Mouse (Mus musculus) heart, embryonic 16.5 days (tissue): ENCODE data around the gene Hist1h4m. TPM values are rescaled to one million over a fixed set of nuclear protein-coding genes. Genes with fewer than 3 reads are reported as not detected.
"Not testable (repeated sequence)": the region's sequence is repeated elsewhere in the genome, so short reads cannot be mapped to it uniquely, and the experiment has no call there.

Source experiments
- ATAC-seq: fragments of 200-750 bp; cut with Nextera tagmentation; replicated peaks from 2 replicates; pipeline ENCODE4 v1.8.0; 2017; ENCODE audit warnings: moderate number of reproducible peaks; ENCODE audit not compliant: insufficient read depth, low FRiP score; ENCODE audit errors: extremely low read depth
- H3K27ac ChIP-seq: fragments of 300-500 bp; sonication (generic); 2 replicates; pipeline ENCODE4 v1.5.1; 2014; ENCODE audit warnings: mild to moderate bottlenecking, low read length, control low read depth, moderate library complexity
- H3K27me3 ChIP-seq: fragments of 300-500 bp; sonication (generic); 2 replicates; pipeline ENCODE4 v1.6.1; 2014; ENCODE audit warnings: low read length, mixed read lengths; ENCODE audit not compliant: control insufficient read depth, insufficient read depth
- H3K36me3 ChIP-seq: fragments of 300-500 bp; sonication (generic); 2 replicates; pipeline ENCODE4 v1.6.1; 2014; ENCODE audit not compliant: control insufficient read depth, insufficient read depth
- H3K4me1 ChIP-seq: fragments of 300-500 bp; sonication (generic); 2 replicates; pipeline ENCODE4 v1.6.1; 2014; ENCODE audit warnings: low read length, mixed read lengths; ENCODE audit not compliant: control insufficient read depth, insufficient read depth
- H3K4me2 ChIP-seq: fragments of 300-500 bp; sonication (generic); 2 replicates; pipeline ENCODE4 v1.6.1; 2014; ENCODE audit warnings: low read depth, mild to moderate bottlenecking, control low read depth, low read length
- H3K4me3 ChIP-seq: fragments of 300-500 bp; sonication (generic); 2 replicates; pipeline ENCODE4 v1.5.1; 2014; ENCODE audit warnings: mild to moderate bottlenecking, control low read depth, low read length
- H3K9ac ChIP-seq: fragments of 300-500 bp; sonication (generic); 2 replicates; pipeline ENCODE4 v1.6.1; 2014; ENCODE audit warnings: low read length, control low read depth
- H3K9me3 ChIP-seq: fragments of 300-500 bp; sonication (generic); replicated peaks from 2 replicates; pipeline ENCODE4 v1.6.1; 2016; ENCODE audit warnings: low read length; ENCODE audit not compliant: control insufficient read depth
- WGBS: fragments of 180-500 bp; shearing (Covaris S2); extraction: QIAGEN DNeasy Blood & Tissue Kit; methylation state at CpG from one replicate; pipeline ENCODE4 v1.1.7; 2014; 5-methylcytosine and 5-hydroxymethylcytosine counted together
- polyA plus RNA-seq: library from polyadenylated mRNA; unstranded; fragments of >200 nt; fragmentation: Nextera tagmentation; extraction: Ambion mirVana; gene quantifications from 2 replicates; pipeline ENCODE4 v1.2.1, GENCODE M21; 2015

Hist1h4m gene
- polyA plus RNA-seq, 1 experiment from 2014 or later = not detected

DNA sequence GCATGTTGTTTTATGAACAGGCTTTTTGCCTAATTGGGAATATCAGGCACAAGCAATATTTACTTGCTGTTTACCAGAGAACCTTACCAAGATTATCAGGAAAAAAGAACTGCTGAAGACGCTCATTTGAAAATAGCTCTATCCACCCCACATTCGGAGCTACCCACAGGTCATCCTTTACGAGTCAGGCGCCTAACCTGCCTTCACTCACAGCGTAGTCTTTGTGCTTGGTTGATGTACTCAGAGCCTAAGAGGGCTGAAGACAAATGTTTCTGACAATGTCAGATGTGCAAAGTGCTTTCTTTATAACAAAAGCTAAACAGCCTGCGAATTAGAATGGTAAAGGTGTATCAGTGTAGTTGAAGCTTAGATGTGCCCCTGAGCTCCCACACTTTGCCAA is 27.2 kb upstream of the Hist1h4m start:
- 51% methylated on average over 6 of the region's 6 CpGs for WGBS
- H3K9ac ChIP-seq = peak overlapping the region; percentile 28

DNA sequence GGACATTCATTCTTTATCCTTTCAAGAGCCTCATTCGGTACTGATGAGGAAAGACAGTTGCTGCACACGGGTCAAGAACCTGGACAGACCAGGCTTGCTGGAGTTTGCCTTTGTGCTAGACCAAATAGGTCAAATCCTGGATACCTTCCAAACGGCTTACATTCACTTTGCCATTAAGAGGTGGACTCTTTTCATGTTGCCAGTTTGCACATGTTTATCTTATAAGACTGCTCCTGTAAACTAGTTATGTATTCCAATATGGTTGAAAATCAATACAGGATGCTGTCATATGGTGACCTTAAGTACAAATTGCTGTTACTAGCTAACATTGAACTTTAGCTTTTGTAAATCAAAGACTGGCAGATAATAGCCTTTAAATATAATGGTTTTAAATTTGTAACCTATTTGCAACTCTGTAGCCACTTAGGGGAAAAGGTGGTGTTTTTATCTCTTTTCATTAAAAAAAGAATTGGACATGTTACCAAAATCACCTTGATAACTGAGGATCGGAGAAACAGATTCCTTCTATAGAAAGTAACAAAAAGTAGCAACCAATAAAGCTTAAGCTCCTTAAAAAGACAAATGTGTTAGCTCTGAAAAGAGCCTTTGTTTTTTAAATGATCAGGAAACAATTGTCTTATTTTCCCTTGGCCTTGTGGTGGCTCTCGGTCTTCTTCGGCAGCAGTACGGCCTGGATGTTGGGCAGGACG is 25.2 kb upstream of the Hist1h4m start:
- 7% methylated on average over 8 of the region's 8 CpGs for WGBS
- H3K27ac ChIP-seq = peak overlapping the region; percentile 82
- peaks cover 29% of the 10 kb centered on the region for H3K4me1 ChIP-seq
- H3K4me2 ChIP-seq = peak overlapping the region; percentile 62
- no peak for ATAC-seq
- peak overlapping the region; percentile 52 for H3K4me3 ChIP-seq
- no peaks in the 10 kb centered on the region for H3K36me3 ChIP-seq
- H3K9me3 ChIP-seq = no peaks in the 10 kb centered on the region
- no peaks in the 10 kb centered on the region for H3K27me3 ChIP-seq
- H3K9ac ChIP-seq = peak overlapping the region; percentile 56

More for the DNA sequence above, 27.2 kb upstream of the Hist1h4m start:
- no peak overlapping the region for H3K4me3 ChIP-seq
- ATAC-seq = no peak
- peak overlapping the region; percentile 49 for H3K27ac ChIP-seq
- no peaks in the 10 kb centered on the region for H3K9me3 ChIP-seq
- H3K4me1 ChIP-seq = peaks cover 30% of the 10 kb centered on the region
- H3K36me3 ChIP-seq = no peaks in the 10 kb centered on the region
- H3K4me2 ChIP-seq = peak overlapping the region; percentile 62
- no peaks in the 10 kb centered on the region for H3K27me3 ChIP-seq

DNA sequence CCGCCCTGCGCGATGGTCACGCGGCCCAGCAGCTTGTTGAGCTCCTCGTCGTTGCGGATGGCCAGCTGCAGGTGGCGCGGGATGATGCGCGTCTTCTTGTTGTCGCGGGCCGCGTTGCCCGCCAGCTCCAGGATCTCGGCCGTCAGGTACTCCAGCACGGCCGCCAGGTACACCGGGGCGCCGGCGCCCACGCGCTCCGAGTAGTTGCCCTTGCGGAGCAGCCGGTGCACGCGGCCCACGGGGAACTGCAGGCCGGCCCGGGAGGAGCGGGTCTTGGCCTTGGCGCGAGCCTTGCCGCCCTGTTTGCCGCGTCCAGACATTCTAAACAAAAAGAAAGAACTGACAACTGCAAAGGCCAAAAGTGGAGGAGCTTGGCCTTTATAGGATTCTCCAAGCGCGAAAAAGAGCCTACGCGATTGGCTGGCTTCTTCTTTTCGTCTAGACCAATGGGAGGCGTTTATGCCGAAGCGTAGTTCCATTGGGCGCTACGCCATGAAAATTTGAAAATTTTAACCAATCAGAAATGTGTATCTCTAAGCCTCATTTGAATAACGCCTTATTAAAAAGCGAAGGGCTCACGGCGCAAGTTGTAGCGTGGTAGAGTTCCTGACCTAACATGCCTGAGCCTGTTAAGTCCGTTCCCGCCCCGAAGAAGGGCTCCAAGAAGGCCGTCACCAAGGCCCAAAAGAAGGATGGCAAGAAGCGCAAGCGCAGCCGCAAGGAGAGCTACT is 24.5 kb upstream of the Hist1h4m start, which contains the start of the genes Hist1h2an and Hist1h2bp:
Hist1h2an (minus strand) TSS at position 320 of the 731 bp plus-strand sequence.
Hist1h2bp (plus strand) TSS at position 563 of the 731 bp plus-strand sequence.
- ATAC-seq = peak; percentile 91
- Histone ChIP-seq H3K4me1 (peaks cover 29% of the 10 kb centered on the region), H3K9ac (peak within 1 kb of the TSS; percentile 56), H3K27ac (peak within 1 kb of the TSS; percentile 82), H3K4me3 (peak within 1 kb of the TSS; percentile 52), H3K4me2 (peak within 1 kb of the TSS; percentile 62)
- H3K36me3 ChIP-seq, H3K27me3 ChIP-seq, H3K9me3 ChIP-seq: not testable (repeated sequence)
- under 1% methylated on average over 35 of the region's 63 CpGs for WGBS

DNA sequence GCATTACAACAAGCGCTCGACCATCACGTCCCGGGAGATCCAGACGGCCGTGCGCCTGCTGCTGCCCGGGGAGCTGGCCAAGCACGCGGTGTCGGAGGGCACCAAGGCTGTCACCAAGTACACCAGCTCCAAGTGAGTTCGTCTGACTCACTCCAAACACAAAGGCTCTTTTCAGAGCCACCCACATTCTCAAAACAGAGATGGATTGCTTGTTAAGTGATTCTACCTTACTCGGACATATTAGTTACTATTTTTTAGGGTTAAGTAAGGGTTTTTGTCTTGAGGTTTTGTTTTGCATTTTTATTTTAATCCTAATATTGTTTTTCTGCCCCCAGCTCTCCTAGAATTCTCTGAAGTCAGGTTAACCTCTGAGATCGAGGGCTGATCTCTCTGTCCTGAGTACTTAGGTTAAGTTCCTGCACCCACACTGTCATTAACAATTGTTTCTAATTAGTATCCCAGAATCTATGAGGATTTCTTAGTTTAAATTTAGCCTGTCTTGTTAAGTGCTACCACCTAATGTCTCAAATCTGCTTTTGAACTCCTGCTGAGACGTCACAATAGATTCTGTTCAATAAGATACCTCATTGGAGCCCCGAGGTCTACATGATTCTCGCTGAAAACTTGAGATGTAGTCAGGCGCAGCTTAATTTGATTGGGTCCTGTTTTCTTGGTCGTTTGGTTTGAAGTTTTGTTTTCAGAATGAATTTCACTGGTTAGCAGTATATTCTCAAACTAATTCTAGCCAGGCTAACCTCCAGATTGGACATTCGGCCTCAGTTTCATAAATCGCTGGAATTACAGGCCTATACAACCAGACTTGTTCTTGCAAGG is 23.6 kb upstream of the Hist1h4m start:
- no peaks in the 10 kb centered on the region for H3K9me3 ChIP-seq
- peak overlapping the region; percentile 49 for H3K9ac ChIP-seq
- peak overlapping the region; percentile 57; the same call in 1 of the 2 replicates for H3K27ac ChIP-seq
- peak overlapping the region; percentile 26; the same call in 1 of the 2 replicates for H3K4me3 ChIP-seq
- no peak for ATAC-seq
- 34% methylated on average over 13 of the region's 21 CpGs for WGBS
- H3K36me3 ChIP-seq = no peaks in the 10 kb centered on the region
- peaks cover 21% of the 10 kb centered on the region for H3K4me1 ChIP-seq
- H3K27me3 ChIP-seq = no peaks in the 10 kb centered on the region
- H3K4me2 ChIP-seq = peak overlapping the region; percentile 58

DNA sequence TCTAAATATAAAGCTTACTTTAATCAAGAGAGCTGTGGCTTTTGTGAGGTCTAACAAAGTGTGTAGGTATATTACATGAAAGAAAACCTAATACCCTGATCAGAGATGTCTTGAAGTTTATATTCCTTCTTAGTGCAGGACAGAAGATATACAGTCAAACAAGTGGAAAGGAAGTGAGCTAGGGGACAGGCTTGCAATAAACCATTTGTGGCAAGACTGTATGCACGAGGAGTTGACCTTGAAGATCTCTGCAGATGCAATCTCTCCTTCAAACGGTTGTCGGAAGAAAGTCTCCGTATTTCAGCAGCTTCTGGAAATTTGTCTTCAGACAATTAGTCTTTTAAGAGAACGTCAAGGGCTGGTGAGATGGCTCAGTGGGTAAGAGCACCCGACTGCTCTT is 21.6 kb upstream of the Hist1h4m start:
- H3K27me3 ChIP-seq = no peaks in the 10 kb centered on the region
- H3K9ac ChIP-seq = no peak overlapping the region
- no peaks in the 10 kb centered on the region for H3K36me3 ChIP-seq
- H3K4me2 ChIP-seq = no peak overlapping the region
- peaks cover 12% of the 10 kb centered on the region for H3K4me1 ChIP-seq
- H3K9me3 ChIP-seq = no peaks in the 10 kb centered on the region
- WGBS = 54% methylated on average over 6 of the region's 6 CpGs
- no peak overlapping the region for H3K4me3 ChIP-seq
- ATAC-seq = no peak
- no peak overlapping the region for H3K27ac ChIP-seq

DNA sequence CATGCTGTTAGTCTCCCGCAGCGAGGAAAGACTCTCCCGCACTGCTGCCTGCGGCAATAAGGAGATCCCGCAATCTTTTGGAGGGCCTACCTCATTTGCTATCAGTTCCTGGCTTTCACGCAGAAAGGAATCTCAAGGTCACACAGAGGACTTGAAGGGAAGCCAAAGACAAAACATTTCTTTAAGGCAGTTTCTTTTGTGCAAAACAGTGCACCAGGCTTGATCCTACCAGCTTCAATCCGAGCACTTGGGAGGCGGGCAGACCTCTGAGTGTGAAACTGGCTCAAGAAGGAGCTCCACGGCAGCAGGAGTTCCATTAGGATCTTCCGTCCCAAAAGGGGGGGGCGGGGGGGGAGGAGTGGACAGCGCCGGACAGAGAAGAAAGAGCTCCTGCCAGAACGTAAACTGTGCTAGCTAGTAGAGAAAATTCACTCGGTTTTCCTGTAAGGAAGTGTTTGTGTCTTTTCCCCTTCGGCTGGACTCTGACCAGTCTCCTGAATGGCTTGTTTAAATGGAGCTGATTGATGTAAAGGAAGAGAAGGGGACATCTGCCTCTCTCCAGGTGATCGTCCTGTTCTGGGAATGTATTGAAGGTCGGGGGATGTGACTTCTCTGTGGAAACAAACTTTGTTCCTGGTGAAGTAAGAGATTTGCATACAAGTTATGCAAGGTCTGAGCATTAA is 20.8 kb upstream of the Hist1h4m start:
- no peak for ATAC-seq
- Histone ChIP-seq H3K36me3 (no peaks in the 10 kb centered on the region), H3K27ac (0 out of 2 replicates have a peak overlapping the region, but pooled peaks have one; percentile 42), H3K4me1 (peaks cover 12% of the 10 kb centered on the region), H3K9me3 (no peaks in the 10 kb centered on the region), H3K27me3 (no peaks in the 10 kb centered on the region), H3K9ac (peak overlapping the region; percentile 67), H3K4me2 (peak overlapping the region; percentile 74), H3K4me3 (peak overlapping the region; percentile 47)
- 9% methylated on average over 17 of the region's 18 CpGs for WGBS

DNA sequence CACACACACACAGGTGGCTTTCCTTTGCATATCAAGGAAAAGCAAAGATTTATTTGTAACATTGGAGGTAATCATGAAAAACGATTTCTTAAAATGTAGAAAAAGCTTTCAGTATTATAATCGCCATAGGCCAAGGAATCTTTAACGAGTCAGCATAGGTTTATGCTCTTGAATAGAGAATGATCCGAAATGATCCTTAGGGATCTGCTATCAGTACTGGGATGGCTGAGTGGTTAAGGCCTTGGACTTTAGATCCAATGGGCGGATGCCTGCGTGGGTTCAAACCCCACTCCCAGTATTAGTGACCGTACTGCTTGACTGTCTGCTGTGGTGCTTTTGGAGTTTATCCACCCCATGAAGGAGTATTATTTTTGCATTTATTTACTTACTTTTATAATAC is 16.0 kb upstream of the Hist1h4m start:
- Histone ChIP-seq H3K4me3 (no peak overlapping the region), H3K9me3 (no peaks in the 10 kb centered on the region), H3K4me1 (peaks cover 4% of the 10 kb centered on the region), H3K27me3 (no peaks in the 10 kb centered on the region), H3K27ac (no peak overlapping the region), H3K4me2 (no peak overlapping the region), H3K36me3 (no peaks in the 10 kb centered on the region), H3K9ac (no peak overlapping the region)
- WGBS = 90% methylated on average over 7 of the region's 7 CpGs
- no peak for ATAC-seq

DNA sequence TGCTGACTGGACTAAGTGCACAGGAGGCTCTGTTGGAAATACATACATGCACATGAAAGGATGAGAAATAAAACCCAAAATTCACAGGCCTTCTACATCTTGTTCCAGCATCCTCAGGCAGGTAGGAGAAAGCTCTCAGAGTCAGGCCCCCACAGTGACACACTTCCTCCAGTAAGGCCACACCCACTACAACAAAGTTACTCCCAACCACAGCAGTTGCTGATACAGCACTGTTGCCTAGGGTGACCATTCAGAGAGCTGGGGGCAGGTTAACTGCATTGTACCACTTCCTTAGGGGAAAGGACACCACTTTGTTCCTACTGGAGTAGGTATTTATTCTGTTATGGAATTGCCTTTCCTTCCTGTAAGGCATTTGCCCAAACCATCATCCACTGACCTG is 14.4 kb upstream of the Hist1h4m start:
- H3K27ac ChIP-seq, H3K27me3 ChIP-seq, H3K9ac ChIP-seq, H3K4me3 ChIP-seq, H3K4me1 ChIP-seq, H3K9me3 ChIP-seq, H3K36me3 ChIP-seq, ATAC-seq, H3K4me2 ChIP-seq: not testable (repeated sequence)
